Mouse (Mus musculus) liver, adult 2 months (tissue): ENCODE measurements around the gene Neurl1b. TPM values are rescaled to one million over a fixed set of nuclear protein-coding genes. Genes with fewer than 3 reads are reported as not detected.

Experiments
- DNase-seq: peaks from one replicate; pipeline ENCODE4 v3.0.0-alpha.2; 2011; ENCODE audit warnings: low read depth, low spot score; ENCODE audit errors: extremely low read depth
- H3K27ac ChIP-seq: fragments of 200-500 bp; replicated peaks from 2 replicates; pipeline ENCODE4 v1.5.1; 2012; ENCODE audit warnings: low read depth, mild to moderate bottlenecking, control low read depth, inconsistent platforms, low read length; ENCODE audit not compliant: insufficient read depth
- H3K27me3 ChIP-seq: fragments of 200-500 bp; 2 replicates; pipeline ENCODE4 v1.6.1; 2012; ENCODE audit warnings: mild to moderate bottlenecking, moderate library complexity, low read length, inconsistent platforms; ENCODE audit not compliant: control insufficient read depth, insufficient read depth
- H3K36me3 ChIP-seq: fragments of 200-500 bp; 2 replicates; pipeline ENCODE4 v1.6.1; 2012; ENCODE audit warnings: low read length, inconsistent platforms; ENCODE audit not compliant: control insufficient read depth, insufficient read depth
- H3K4me1 ChIP-seq: fragments of 200-500 bp; 2 replicates; pipeline ENCODE4 v1.6.1; 2011; ENCODE audit warnings: low read length; ENCODE audit not compliant: control insufficient read depth, insufficient read depth
- H3K4me3 ChIP-seq: fragments of 200-500 bp; 2 replicates; pipeline ENCODE4 v1.5.1; 2011; ENCODE audit warnings: low read depth, mild to moderate bottlenecking, control low read depth, low read length, moderate library complexity; ENCODE audit not compliant: insufficient read depth
- H3K79me2 ChIP-seq: fragments of 200-500 bp; 2 replicates; pipeline ENCODE4 v1.6.1; 2012; ENCODE audit warnings: inconsistent platforms, mild to moderate bottlenecking, low read length, moderate library complexity; ENCODE audit not compliant: control insufficient read depth, insufficient read depth
- H3K9ac ChIP-seq: fragments of 200-500 bp; 2 replicates; pipeline ENCODE4 v1.6.1; 2012; ENCODE audit warnings: low read depth, mild to moderate bottlenecking, control low read depth, inconsistent platforms, low read length
- CTCF ChIP-seq: fragments of 200-500 bp; IDR thresholded peaks from 2 replicates; pipeline ENCODE4 v1.5.1; 2011; ENCODE audit warnings: low read depth, low read length, control low read depth
- POLR2A ChIP-seq: fragments of 200-500 bp; IDR thresholded peaks from 2 replicates; pipeline ENCODE4 v1.6.1; 2011; ENCODE audit warnings: low read length, control low read depth; ENCODE audit not compliant: insufficient read depth; ENCODE audit errors: extremely low read depth
- WGBS: fragments of 180-500 bp; shearing (Covaris S2); methylation state at CpG from one replicate; pipeline ENCODE4 v1.1.7; 2018; 5-methylcytosine and 5-hydroxymethylcytosine counted together
- polyA plus RNA-seq: library from polyadenylated mRNA; depleted of rRNA; stranded (reverse); fragments of >200 nt; gene quantifications from 2 replicates; pipeline ENCODE4 v1.2.3, GENCODE M21; 2012
- total RNA-seq: library from RNA; depleted of rRNA; stranded (reverse); fragments of >200 nt; gene quantifications from 2 replicates; pipeline ENCODE4 v1.2.3, GENCODE M21; 2014

The Neurl1b gene
- total and polyA plus RNA-seq, 2 experiments = 0.46 to 0.57 TPM

DNA sequence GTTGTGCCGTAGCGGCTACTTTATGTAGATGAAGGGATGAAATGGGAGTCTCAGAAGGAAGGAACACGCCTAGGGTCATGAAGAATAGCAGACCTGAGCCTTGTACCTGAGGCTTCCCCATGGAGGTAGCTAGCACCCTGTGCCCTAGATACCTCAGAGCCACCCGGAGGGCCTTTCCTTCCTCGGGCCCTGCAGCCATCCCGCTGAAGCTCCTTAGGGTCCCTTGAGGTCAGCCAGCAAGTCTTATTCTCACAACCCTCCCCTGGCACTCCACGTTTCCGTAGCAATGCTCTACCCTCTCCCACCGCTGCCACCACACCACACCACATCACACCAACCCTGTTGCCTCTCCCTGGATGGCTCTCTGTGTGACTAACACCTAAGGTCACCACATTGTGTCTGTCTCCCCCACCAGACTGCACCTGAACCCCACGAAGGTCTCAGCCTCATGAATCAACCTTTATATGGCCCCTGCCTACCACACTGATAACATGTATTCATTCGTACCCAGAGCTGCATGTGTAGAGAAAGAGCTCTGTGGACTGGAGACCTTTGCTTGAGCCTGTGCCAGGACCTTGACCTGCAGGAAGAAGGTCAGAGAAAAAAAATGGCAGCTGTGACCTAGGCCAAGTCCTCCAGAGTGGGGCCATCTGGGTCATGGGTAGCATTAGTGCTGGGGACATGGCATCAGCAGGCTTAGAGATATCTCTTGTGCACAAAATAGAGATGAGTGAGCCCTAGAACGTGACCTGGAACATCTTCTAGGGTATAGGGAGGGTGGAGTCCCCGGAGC, 53.7 kb downstream of the Neurl1b start:
- Histone ChIP-seq H3K9ac (no peak overlapping the region), H3K36me3 (no peaks in the 10 kb centered on the region), H3K4me3 (no peak overlapping the region), H3K4me1 (0 out of 2 replicates have a peak, but pooled peaks cover 15% of the 10 kb centered on the region), H3K27ac (no peak overlapping the region), H3K79me2 (no peaks in the 10 kb centered on the region), H3K27me3 (no peaks in the 10 kb centered on the region)
- no peak for TF ChIP-seq CTCF
- TF ChIP-seq POLR2A = no peak
- 81% methylated on average over 13 of the region's 13 CpGs for WGBS
- peak; percentile 73 for DNase-seq

DNA sequence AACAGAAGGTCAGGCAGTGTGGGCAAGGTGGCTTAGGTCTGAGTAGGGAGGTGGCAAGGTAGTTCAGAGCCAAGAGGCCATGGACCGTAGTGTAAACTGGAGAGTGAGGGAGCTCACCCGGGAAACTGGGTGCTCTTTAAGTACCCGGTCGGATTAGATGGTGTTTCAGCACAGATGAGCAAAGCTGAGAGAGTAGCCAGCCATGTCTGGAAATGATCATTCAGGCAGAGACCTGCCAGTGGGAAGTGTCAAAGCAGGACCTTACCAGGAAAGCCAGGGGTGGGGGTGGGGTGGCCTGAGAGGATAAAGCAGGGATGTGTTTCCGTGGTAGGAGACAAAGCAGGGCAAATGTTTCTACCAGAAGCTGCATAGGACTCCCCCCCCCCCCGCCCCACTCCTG, 62.2 kb downstream of the Neurl1b start:
- Histone ChIP-seq H3K27me3 (no peaks in the 10 kb centered on the region), H3K27ac (no peak overlapping the region), H3K9ac (no peak overlapping the region), H3K79me2 (no peaks in the 10 kb centered on the region), H3K36me3 (no peaks in the 10 kb centered on the region), H3K4me3 (no peak overlapping the region), H3K4me1 (no peaks in the 10 kb centered on the region)
- no peak for DNase-seq
- no peak for TF ChIP-seq POLR2A
- TF ChIP-seq CTCF = no peak
- WGBS = 73% methylated on average over 6 of the region's 6 CpGs

DNA sequence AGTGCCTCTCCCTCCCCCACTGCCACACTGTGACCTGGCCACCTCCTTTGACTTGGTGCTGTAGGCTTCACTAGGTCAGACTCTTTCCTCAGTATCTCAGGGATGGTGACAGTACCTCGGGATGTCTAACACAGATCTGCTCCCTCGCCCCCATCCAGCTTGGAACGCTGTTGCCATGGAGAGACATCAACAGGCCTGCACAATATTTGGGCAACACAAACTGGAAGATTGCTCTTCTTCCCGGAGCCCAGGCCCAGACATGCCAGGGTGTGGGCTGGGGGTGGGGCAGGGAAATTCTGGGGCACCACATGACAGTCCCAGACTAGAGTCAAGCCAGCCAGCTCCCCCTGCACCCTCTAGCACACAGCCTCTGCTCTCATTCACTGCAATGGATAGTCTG, 64.0 kb downstream of the Neurl1b start:
- Histone ChIP-seq H3K36me3 (no peaks in the 10 kb centered on the region), H3K79me2 (no peaks in the 10 kb centered on the region), H3K9ac (no peak overlapping the region), H3K4me1 (no peaks in the 10 kb centered on the region), H3K4me3 (no peak overlapping the region), H3K27ac (no peak overlapping the region), H3K27me3 (no peaks in the 10 kb centered on the region)
- WGBS = 82% methylated on average over 4 of the region's 4 CpGs
- no peak for TF ChIP-seq CTCF
- no peak for TF ChIP-seq POLR2A
- no peak for DNase-seq

DNA sequence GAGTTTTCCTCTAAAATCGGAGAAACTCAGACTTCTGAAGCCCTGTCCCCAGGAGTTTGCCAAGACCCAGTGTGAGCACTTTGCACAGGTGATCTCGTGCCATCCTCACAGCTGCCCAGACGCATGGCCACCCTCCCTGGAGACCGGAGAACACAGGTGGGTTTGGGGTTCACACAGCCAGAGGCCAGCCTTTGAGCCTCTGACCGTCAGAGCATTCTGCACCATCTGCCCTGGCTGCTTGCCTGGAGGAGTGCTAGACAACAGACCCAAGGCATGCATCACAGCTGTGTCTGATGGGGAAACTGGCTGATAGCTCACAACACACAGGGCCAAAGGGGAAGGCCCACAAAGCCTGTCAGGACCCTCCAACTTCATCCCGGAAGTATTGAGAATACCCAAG, 65.0 kb downstream of the Neurl1b start:
- no peak overlapping the region for H3K27ac ChIP-seq
- H3K4me3 ChIP-seq = no peak overlapping the region
- WGBS = 94% methylated on average over 6 of the region's 6 CpGs
- H3K27me3 ChIP-seq = no peaks in the 10 kb centered on the region
- no peak overlapping the region for H3K9ac ChIP-seq
- H3K36me3 ChIP-seq = no peaks in the 10 kb centered on the region
- DNase-seq = no peak
- no peaks in the 10 kb centered on the region for H3K79me2 ChIP-seq
- TF ChIP-seq POLR2A (no peak), CTCF (no peak)
- H3K4me1 ChIP-seq = no peaks in the 10 kb centered on the region

DNA sequence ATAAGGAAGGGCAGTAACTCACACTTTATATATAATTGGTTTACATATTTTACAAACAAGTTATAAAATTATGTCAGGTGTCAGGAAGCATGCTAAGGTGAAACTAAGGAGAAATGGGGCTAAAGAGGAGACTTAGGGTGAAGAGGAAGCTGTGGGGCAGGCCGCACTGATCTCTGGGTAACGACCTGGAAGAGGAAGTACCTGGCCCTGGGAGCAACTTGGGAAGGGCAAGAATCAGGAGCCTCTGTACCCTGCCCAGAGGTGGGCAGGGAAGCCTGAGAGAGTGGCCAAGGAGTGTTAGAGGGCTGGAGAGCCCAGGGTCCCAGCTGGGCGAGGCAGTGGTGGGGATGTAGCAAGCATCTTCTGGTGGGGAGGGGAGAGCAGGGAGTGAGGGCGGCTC, 66.3 kb downstream of the Neurl1b start:
- TF ChIP-seq CTCF (no peak), POLR2A (no peak)
- no peaks in the 10 kb centered on the region for H3K79me2 ChIP-seq
- no peaks in the 10 kb centered on the region for H3K27me3 ChIP-seq
- H3K4me1 ChIP-seq = no peaks in the 10 kb centered on the region
- no peak overlapping the region for H3K9ac ChIP-seq
- no peak overlapping the region for H3K27ac ChIP-seq
- no peak for DNase-seq
- 92% methylated on average over 4 of the region's 4 CpGs for WGBS
- H3K4me3 ChIP-seq = no peak overlapping the region
- H3K36me3 ChIP-seq = no peaks in the 10 kb centered on the region

DNA sequence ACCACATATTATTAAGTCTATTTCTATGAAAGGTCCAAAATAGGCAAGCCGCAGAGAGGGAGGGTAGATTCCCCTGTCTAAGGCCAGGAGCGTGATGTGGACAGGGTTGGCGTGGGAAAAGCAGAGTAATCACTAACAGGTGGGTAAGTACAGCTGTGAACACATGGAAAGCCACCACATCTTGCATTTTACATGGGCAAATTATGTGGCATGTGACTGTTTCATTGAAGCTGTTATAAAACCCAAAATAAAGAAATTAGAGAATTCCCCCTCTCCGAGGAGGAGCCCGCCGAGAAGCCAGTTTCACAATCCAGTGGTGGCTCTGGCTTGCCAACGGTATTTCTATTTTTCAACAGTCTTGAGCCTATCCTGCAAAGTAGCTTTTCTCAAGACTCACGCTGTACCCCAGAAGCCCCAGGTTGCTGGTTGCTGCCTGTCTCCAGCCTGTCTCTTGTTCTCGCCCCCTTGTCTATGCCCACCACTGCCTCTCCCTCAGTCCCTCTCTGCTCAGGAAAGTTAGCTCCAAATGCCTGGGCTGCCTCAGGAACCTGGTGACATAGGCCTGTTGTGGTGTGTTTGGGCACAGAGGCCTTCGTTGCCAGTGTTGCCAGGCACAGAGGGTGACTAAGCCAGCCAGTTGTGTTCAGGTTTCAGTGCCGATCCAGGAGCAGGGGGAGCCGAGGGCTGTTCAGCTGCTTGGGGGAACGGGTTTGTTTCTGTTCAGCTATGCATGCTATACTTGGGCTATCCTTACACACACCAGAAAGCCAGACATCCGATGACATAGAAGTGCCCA, 70.2 kb downstream of the Neurl1b start:
- no peaks in the 10 kb centered on the region for H3K27me3 ChIP-seq
- H3K79me2 ChIP-seq = no peaks in the 10 kb centered on the region
- no peaks in the 10 kb centered on the region for H3K36me3 ChIP-seq
- H3K4me3 ChIP-seq = no peak overlapping the region
- no peak for DNase-seq
- H3K4me1 ChIP-seq = no peaks in the 10 kb centered on the region
- 94% methylated on average over 14 of the region's 14 CpGs for WGBS
- H3K9ac ChIP-seq = no peak overlapping the region
- TF ChIP-seq CTCF (no peak), POLR2A (no peak)
- no peak overlapping the region for H3K27ac ChIP-seq
